Mouse (Mus musculus) left cerebral cortex, postnatal 36 days (tissue): ENCODE measurements around the gene Nfkbil1. TPM values are rescaled to one million over a fixed set of nuclear protein-coding genes. Genes with fewer than 3 reads are reported as not detected.

Experiments
- DNase-seq, 2 experiments: peaks; one replicate each; pipeline ENCODE4 v3.0.0; 2021 to 2022; ENCODE audit warnings: low spot score in 2 of 2, mixed read lengths in 1 of 2
- intact Hi-C: fragments of 180-260 bp; cut with DNase I; formaldehyde crosslinking; loops from one replicate; pipeline ENCODE4 v1.15.1; 2025
- total RNA-seq, 2 experiments: library from RNA; stranded (reverse); gene quantifications; 2 replicates each; pipeline ENCODE4 v1.2.3; 2021

The Nfkbil1 gene
- total RNA-seq, 2 experiments from 2014 or later, result 15.5 to 16.6 TPM

- intact Hi-C loops, result no loop called here
- no peak for DNase-seq
Observed at GRCm38 (mm10) chr17:35193881-35194843, 41.4 kb downstream of the Nfkbil1 start, which contains the start of gene Ltb. Ltb (plus strand) TSS chr17:35194439.

- intact Hi-C loops, result no loop called here
- DNase-seq, result no peak
Observed at GRCm38 (mm10) chr17:35192924-35193323, 42.7 kb downstream of the Nfkbil1 start.

GRCm38 (mm10) chr17:35191723-35192122 lies 43.9 kb downstream of the Nfkbil1 start:
- no peak for DNase-seq
- intact Hi-C loops, result no loop called here

- no peak for DNase-seq
- intact Hi-C loops, result no loop called here
Observed at GRCm38 (mm10) chr17:35190096-35190495, 45.5 kb downstream of the Nfkbil1 start.

GRCm38 (mm10) chr17:35189186-35189585 lies 46.4 kb downstream of the Nfkbil1 start:
- no peak for DNase-seq
- intact Hi-C loops, result no loop called here

GRCm38 (mm10) chr17:35187959-35188610 lies 47.5 kb downstream of the Nfkbil1 start, which contains the start of gene Lst1:
Lst1 (minus strand) TSS chr17:35188439.
- intact Hi-C loops, result no loop called here
- no peak for DNase-seq

- DNase-seq, result no peak
- intact Hi-C loops, result no loop called here
Observed at GRCm38 (mm10) chr17:35187345-35187744, 48.2 kb downstream of the Nfkbil1 start.

GRCm38 (mm10) chr17:35186681-35187080 lies 48.9 kb downstream of the Nfkbil1 start:
- no peak for DNase-seq
- intact Hi-C loops, result no loop called here

GRCm38 (mm10) chr17:35185639-35186611 lies 49.7 kb downstream of the Nfkbil1 start:
- intact Hi-C loops, result no loop called here
- no peak for DNase-seq

GRCm38 (mm10) chr17:35180093-35180492 lies 55.5 kb downstream of the Nfkbil1 start:
- intact Hi-C loops, result no loop called here
- no peak for DNase-seq

GRCm38 (mm10) chr17:35178528-35178927 lies 57.1 kb downstream of the Nfkbil1 start:
- peak in 1 of 2 experiments; percentile 49 for DNase-seq
- intact Hi-C loops, result loop anchor here (2.0 kb wide), 1 partner anchor 54 kb away; the partner anchor contains the start of gene Atp6v1g2

- intact Hi-C loops, result no loop called here
- DNase-seq, result no peak
Observed at GRCm38 (mm10) chr17:35175968-35176367, 59.6 kb downstream of the Nfkbil1 start, which contains the start of gene Aif1. Aif1 (minus strand) TSS chr17:35176068.

GRCm38 (mm10) chr17:35175382-35175781 lies 60.2 kb downstream of the Nfkbil1 start:
- intact Hi-C loops, result no loop called here
- DNase-seq, result no peak

- intact Hi-C loops, result no loop called here
- DNase-seq, result no peak
Observed at GRCm38 (mm10) chr17:35174201-35174977, 61.2 kb downstream of the Nfkbil1 start.

- intact Hi-C loops, result no loop called here
- DNase-seq, result no peak
Observed at GRCm38 (mm10) chr17:35173329-35173728, 62.3 kb downstream of the Nfkbil1 start.

- peak in 1 of 2 experiments; percentile 62 for DNase-seq
- intact Hi-C loops, result no loop called here
Observed at GRCm38 (mm10) chr17:35172445-35173234, 63.0 kb downstream of the Nfkbil1 start.
